Mouse (Mus musculus) kidney, embryonic 15.5 days (tissue): ENCODE measurements around the gene Ret. TPM values are rescaled to one million over a fixed set of nuclear protein-coding genes. Genes with fewer than 3 reads are reported as not detected.
A peak's percentile ranks its signal among the peaks of the same experiment; 100 is the strongest.

ENCODE experiments used
- ATAC-seq: fragments of 200-750 bp; cut with Nextera tagmentation; replicated peaks from 2 replicates; pipeline ENCODE4 v1.8.0; 2017; ENCODE audit warnings: moderate TSS enrichment; ENCODE audit not compliant: low FRiP score
- H3K27ac ChIP-seq: fragments of 300-500 bp; sonication (generic); 2 replicates; pipeline ENCODE4 v1.5.1; 2015; ENCODE audit warnings: mild to moderate bottlenecking, inconsistent platforms
- H3K27me3 ChIP-seq: fragments of 300-500 bp; sonication (generic); 2 replicates; pipeline ENCODE4 v1.6.1; 2015; ENCODE audit warnings: inconsistent platforms
- H3K36me3 ChIP-seq: fragments of 300-500 bp; sonication (generic); 2 replicates; pipeline ENCODE4 v1.6.1; 2015; ENCODE audit warnings: inconsistent platforms
- H3K4me1 ChIP-seq: fragments of 300-500 bp; sonication (generic); 2 replicates; pipeline ENCODE4 v1.6.1; 2015; ENCODE audit warnings: inconsistent platforms
- H3K4me2 ChIP-seq: fragments of 300-500 bp; sonication (generic); 2 replicates; pipeline ENCODE4 v1.6.1; 2015; ENCODE audit warnings: moderate library complexity, mild to moderate bottlenecking, inconsistent platforms
- H3K4me3 ChIP-seq: fragments of 300-500 bp; sonication (generic); replicated peaks from 2 replicates; pipeline ENCODE4 v1.5.1; 2015; ENCODE audit warnings: mild to moderate bottlenecking, inconsistent platforms
- H3K9ac ChIP-seq: fragments of 300-500 bp; sonication (generic); 2 replicates; pipeline ENCODE4 v1.6.1; 2015; ENCODE audit warnings: mild to moderate bottlenecking, inconsistent platforms
- H3K9me3 ChIP-seq: fragments of 300-500 bp; sonication (generic); replicated peaks from 2 replicates; pipeline ENCODE4 v1.6.1; 2016; ENCODE audit warnings: inconsistent platforms
- WGBS: fragments of 180-500 bp; shearing (Covaris S2); methylation state at CpG from one replicate; pipeline ENCODE4 v1.1.7; 2015; ENCODE audit warnings: mixed read lengths; 5-methylcytosine and 5-hydroxymethylcytosine counted together
- polyA plus RNA-seq: library from polyadenylated mRNA; unstranded; fragments of >200 nt; fragmentation: Nextera tagmentation; extraction: Ambion mirVana; gene quantifications from 2 replicates; pipeline ENCODE4 v1.2.1, GENCODE M21; 2015

Ret gene
- polyA plus RNA-seq, 1 experiment from 2014 or later: 17.6 TPM

- H3K27ac ChIP-seq: no peak overlapping the region
- peaks cover 24% of the 10 kb centered on the region for H3K4me1 ChIP-seq
- no peaks in the 10 kb centered on the region for H3K36me3 ChIP-seq
- H3K9me3 ChIP-seq: no peaks in the 10 kb centered on the region
- 22% methylated on average over 8 of the region's 8 CpGs for WGBS
- ATAC-seq: no peak
- peak overlapping the region; percentile 67 for H3K4me3 ChIP-seq
- H3K9ac ChIP-seq: no peak overlapping the region
- peak overlapping the region; percentile 100; the same call in 1 of the 2 replicates for H3K4me2 ChIP-seq
- peaks cover 77% of the 10 kb centered on the region for H3K27me3 ChIP-seq
Observed at GRCm38 (mm10) chr6:118195108-118195507, 2.4 kb downstream of the Ret start.

- ATAC-seq: no peak
- Histone ChIP-seq H3K9ac (no peak overlapping the region), H3K36me3 (no peaks in the 10 kb centered on the region), H3K4me2 (no peak overlapping the region), H3K4me3 (no peak overlapping the region), H3K27ac (no peak overlapping the region), H3K4me1 (peaks cover 27% of the 10 kb centered on the region), H3K27me3 (peaks cover 55% of the 10 kb centered on the region), H3K9me3 (no peaks in the 10 kb centered on the region)
- 46% methylated on average over 3 of the region's 3 CpGs for WGBS
Observed at GRCm38 (mm10) chr6:118192882-118193281, 4.6 kb downstream of the Ret start.

DNA sequence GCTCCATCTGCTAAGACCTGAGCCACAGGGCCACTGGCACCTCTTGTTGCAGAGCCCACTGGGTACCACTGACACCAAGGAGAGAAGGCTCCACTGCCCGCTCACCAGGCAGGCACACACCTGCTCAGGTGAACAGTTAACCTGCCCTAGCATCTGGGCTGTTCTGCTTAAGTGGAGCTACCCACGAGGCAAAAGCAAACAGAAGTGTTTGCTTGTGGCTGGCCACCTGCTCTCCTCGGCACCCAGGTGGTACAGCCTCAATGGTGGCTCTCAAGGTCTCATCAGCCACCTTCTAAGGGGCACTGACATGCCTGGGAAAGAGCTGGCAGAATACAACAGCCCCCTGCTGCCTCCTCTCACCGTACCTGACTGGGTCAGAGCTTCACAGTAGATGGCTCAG is 5.3 kb downstream of the Ret start:
- Histone ChIP-seq H3K9me3 (no peaks in the 10 kb centered on the region), H3K9ac (no peak overlapping the region), H3K36me3 (no peaks in the 10 kb centered on the region), H3K27ac (no peak overlapping the region), H3K4me1 (peaks cover 20% of the 10 kb centered on the region), H3K4me3 (no peak overlapping the region), H3K27me3 (peaks cover 48% of the 10 kb centered on the region), H3K4me2 (no peak overlapping the region)
- WGBS: 53% methylated on average over 4 of the region's 4 CpGs
- ATAC-seq: no peak

- no peak overlapping the region for H3K9ac ChIP-seq
- 31% methylated on average over 3 of the region's 3 CpGs for WGBS
- H3K27ac ChIP-seq: no peak overlapping the region
- no peak for ATAC-seq
- H3K4me3 ChIP-seq: no peak overlapping the region
- no peak overlapping the region for H3K4me2 ChIP-seq
- peaks cover 13% of the 10 kb centered on the region; the same call in 1 of the 2 replicates for H3K4me1 ChIP-seq
- no peaks in the 10 kb centered on the region for H3K9me3 ChIP-seq
- H3K27me3 ChIP-seq: peaks cover 23% of the 10 kb centered on the region
- no peaks in the 10 kb centered on the region for H3K36me3 ChIP-seq
Observed at GRCm38 (mm10) chr6:118189764-118190163, 7.8 kb downstream of the Ret start.

- ATAC-seq: no peak; the same call in 1 of the 2 replicates
Observed at GRCm38 (mm10) chr6:118188599-118188998, 8.9 kb downstream of the Ret start.

GRCm38 (mm10) chr6:118187285-118187641 is 10.3 kb downstream of the Ret start:
- H3K36me3 ChIP-seq: no peaks in the 10 kb centered on the region
- no peak overlapping the region for H3K4me2 ChIP-seq
- WGBS: 55% methylated on average over 3 of the region's 3 CpGs
- ATAC-seq: no peak
- no peak overlapping the region for H3K27ac ChIP-seq
- H3K9me3 ChIP-seq: no peaks in the 10 kb centered on the region
- H3K27me3 ChIP-seq: peaks cover 4% of the 10 kb centered on the region
- peaks cover 13% of the 10 kb centered on the region; the same call in 1 of the 2 replicates for H3K4me1 ChIP-seq
- H3K9ac ChIP-seq: no peak overlapping the region
- no peak overlapping the region for H3K4me3 ChIP-seq

More at GRCm38 (mm10) chr6:118188599-118188998, 8.9 kb downstream of the Ret start:
- 72% methylated on average over 9 of the region's 9 CpGs for WGBS
- H3K27ac ChIP-seq: no peak overlapping the region
- H3K4me3 ChIP-seq: no peak overlapping the region
- peaks cover 13% of the 10 kb centered on the region; the same call in 1 of the 2 replicates for H3K4me1 ChIP-seq
- H3K36me3 ChIP-seq: no peaks in the 10 kb centered on the region
- no peak overlapping the region for H3K9ac ChIP-seq
- H3K9me3 ChIP-seq: no peaks in the 10 kb centered on the region
- H3K4me2 ChIP-seq: no peak overlapping the region
- H3K27me3 ChIP-seq: peaks cover 12% of the 10 kb centered on the region

- Histone ChIP-seq H3K36me3 (no peaks in the 10 kb centered on the region), H3K9ac (no peak overlapping the region), H3K4me2 (no peak overlapping the region), H3K4me3 (no peak overlapping the region), H3K9me3 (no peaks in the 10 kb centered on the region), H3K27me3 (no peaks in the 10 kb centered on the region; the same call in 1 of the 2 replicates), H3K27ac (no peak overlapping the region), H3K4me1 (peaks cover 13% of the 10 kb centered on the region; the same call in 1 of the 2 replicates)
- ATAC-seq: no peak
- WGBS: 49% methylated on average over 17 of the region's 17 CpGs
Observed at GRCm38 (mm10) chr6:118186620-118187284, 10.8 kb downstream of the Ret start.

- H3K4me3 ChIP-seq: no peak overlapping the region
- no peak overlapping the region for H3K27ac ChIP-seq
- H3K36me3 ChIP-seq: no peaks in the 10 kb centered on the region
- H3K4me2 ChIP-seq: no peak overlapping the region
- no peaks in the 10 kb centered on the region for H3K9me3 ChIP-seq
- no peaks in the 10 kb centered on the region; the same call in 1 of the 2 replicates for H3K27me3 ChIP-seq
- no peak for ATAC-seq
- H3K4me1 ChIP-seq: peaks cover 17% of the 10 kb centered on the region
- no peak overlapping the region for H3K9ac ChIP-seq
- WGBS: 89% methylated on average over 10 of the region's 10 CpGs
Observed at GRCm38 (mm10) chr6:118184126-118184525, 13.4 kb downstream of the Ret start.

GRCm38 (mm10) chr6:118180085-118180423 is 17.5 kb downstream of the Ret start:
- no peak overlapping the region for H3K4me3 ChIP-seq
- no peak overlapping the region for H3K4me2 ChIP-seq
- H3K36me3 ChIP-seq: no peaks in the 10 kb centered on the region
- H3K4me1 ChIP-seq: peaks cover 5% of the 10 kb centered on the region
- no peak overlapping the region for H3K27ac ChIP-seq
- no peaks in the 10 kb centered on the region for H3K9me3 ChIP-seq
- peak; percentile 17; the same call in 1 of the 2 replicates for ATAC-seq
- H3K27me3 ChIP-seq: no peaks in the 10 kb centered on the region
- WGBS: 74% methylated on average over 12 of the region's 12 CpGs
- H3K9ac ChIP-seq: no peak overlapping the region

DNA sequence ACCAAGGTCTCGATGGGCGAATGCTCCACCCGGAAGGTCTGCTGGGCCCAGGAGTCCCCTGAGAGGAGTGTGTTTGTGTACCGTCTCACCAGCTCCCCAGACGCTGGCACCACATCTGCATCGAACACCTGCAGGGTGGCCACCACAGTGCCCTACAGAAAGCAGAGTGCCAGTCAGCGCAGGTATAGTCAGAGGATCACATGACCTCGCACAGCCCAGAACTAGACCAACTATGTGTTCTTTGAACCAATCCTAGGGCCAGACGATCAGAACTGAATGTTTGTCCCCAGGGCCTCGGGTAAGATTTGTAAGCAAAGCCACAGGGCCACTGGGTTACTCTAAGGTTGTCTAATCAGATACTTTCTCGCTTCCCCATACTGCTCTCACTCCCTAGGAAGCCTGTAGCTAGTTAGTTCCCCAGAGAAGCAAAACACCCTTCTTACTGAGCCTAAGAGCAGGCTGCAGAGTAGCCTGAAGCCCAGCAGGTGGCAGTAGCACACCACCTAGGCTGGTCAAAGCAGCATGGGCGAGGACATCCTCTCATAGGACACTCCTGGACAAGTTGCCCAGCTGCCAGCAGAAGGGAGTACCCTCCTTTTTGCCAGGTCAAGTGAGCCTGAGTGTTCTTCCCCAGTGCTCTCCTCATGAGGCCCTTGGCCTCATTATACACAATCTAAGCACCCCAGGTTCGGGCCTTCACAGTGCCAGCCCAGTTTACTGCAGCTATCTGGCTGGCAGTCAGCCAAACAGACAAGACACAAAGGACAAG is 18.0 kb downstream of the Ret start:
- 61% methylated on average over 13 of the region's 13 CpGs for WGBS
- no peak overlapping the region for H3K9ac ChIP-seq
- peak; percentile 83 for ATAC-seq
- H3K27ac ChIP-seq: no peak overlapping the region
- H3K9me3 ChIP-seq: no peaks in the 10 kb centered on the region
- no peak overlapping the region for H3K4me3 ChIP-seq
- H3K27me3 ChIP-seq: no peaks in the 10 kb centered on the region
- no peaks in the 10 kb centered on the region for H3K36me3 ChIP-seq
- no peak overlapping the region for H3K4me2 ChIP-seq
- peaks cover 5% of the 10 kb centered on the region for H3K4me1 ChIP-seq

DNA sequence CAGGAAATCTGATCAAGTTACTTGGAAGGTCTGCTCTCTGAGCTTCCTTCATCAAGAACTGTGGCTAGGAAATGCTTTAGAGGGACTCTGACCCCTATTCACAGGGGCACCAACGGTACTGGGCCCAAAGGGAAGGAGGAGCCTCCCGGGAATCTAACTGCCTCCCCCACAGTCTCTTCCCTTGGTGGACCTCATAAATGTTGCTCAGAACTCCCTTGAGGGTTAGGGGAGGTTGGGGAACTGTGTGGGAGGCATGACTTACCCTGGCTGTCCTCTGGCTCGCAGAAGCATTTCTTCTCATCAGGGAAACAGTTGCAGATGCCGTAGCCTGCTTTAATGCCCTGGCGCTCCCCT is 23.6 kb downstream of the Ret start:
- no peak overlapping the region for H3K27ac ChIP-seq
- H3K4me1 ChIP-seq: peaks cover 10% of the 10 kb centered on the region; the same call in 1 of the 2 replicates
- H3K9me3 ChIP-seq: no peaks in the 10 kb centered on the region
- no peak overlapping the region for H3K4me2 ChIP-seq
- WGBS: 29% methylated on average over 5 of the region's 5 CpGs
- H3K27me3 ChIP-seq: no peaks in the 10 kb centered on the region
- no peak overlapping the region for H3K9ac ChIP-seq
- H3K4me3 ChIP-seq: no peak overlapping the region
- 0 out of 2 replicates have a peak, but pooled peaks have one; percentile 18 for ATAC-seq
- H3K36me3 ChIP-seq: no peaks in the 10 kb centered on the region

DNA sequence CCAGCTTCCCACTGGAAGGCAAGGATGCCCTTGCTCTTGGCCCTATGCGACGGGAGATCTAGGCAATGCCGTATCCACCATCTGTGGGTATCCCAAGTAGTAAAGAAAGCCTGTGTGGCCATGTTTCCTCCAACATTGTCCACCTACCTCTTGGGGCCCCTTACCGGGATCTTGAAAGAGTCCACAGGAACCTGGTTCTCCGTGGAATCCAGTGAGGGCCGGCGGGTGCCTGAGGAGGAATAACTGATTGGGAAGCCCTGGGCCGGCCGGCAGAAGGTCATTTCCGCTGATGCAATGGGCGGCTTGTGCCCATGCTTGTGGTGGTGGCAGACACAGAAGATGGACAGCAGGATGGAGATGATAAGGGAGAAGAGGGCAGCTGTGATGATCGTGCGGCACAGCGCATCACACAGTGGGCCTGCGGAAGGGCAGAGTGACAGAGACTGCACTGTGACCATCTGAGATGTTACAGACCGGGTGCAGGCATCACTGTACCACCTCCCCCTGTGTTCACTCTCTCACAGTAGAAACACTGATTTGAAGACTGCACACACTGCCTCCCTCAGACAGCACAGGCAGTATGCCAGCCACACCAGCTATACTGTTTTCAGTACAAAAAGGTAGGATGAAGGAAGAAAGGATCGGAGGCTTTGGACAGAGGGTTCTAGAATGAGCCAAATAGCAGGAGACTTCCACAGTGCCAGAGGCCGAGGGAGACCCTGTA is 24.1 kb downstream of the Ret start:
- Histone ChIP-seq H3K4me3 (no peak overlapping the region), H3K36me3 (no peaks in the 10 kb centered on the region), H3K9ac (no peak overlapping the region), H3K9me3 (no peaks in the 10 kb centered on the region), H3K4me2 (no peak overlapping the region), H3K27ac (no peak overlapping the region), H3K27me3 (no peaks in the 10 kb centered on the region), H3K4me1 (peaks cover 10% of the 10 kb centered on the region; the same call in 1 of the 2 replicates)
- 87% methylated on average over 18 of the region's 18 CpGs for WGBS
- ATAC-seq: no peak
